Mouse (Mus musculus) heart, embryonic 11.5 days (tissue): ENCODE results near the gene Tm4sf4. TPM values are rescaled to one million over a fixed set of nuclear protein-coding genes. Genes with fewer than 3 reads are reported as not detected.

Experiments used
- ATAC-seq: fragments of 200-750 bp; cut with Nextera tagmentation; replicated peaks from 2 replicates; pipeline ENCODE4 v1.8.0; 2017; ENCODE audit warnings: moderate library complexity; ENCODE audit not compliant: insufficient number of reproducible peaks, low FRiP score, low TSS enrichment
- H3K27ac ChIP-seq: fragments of 300-500 bp; sonication (generic); 2 replicates; pipeline ENCODE4 v1.5.1; 2014; ENCODE audit warnings: mild to moderate bottlenecking, low read depth, low read length
- H3K27me3 ChIP-seq: fragments of 300-500 bp; sonication (generic); 2 replicates; pipeline ENCODE4 v1.6.1; 2014; ENCODE audit warnings: mild to moderate bottlenecking, low read length, mixed read lengths; ENCODE audit not compliant: control insufficient read depth, insufficient read depth
- H3K36me3 ChIP-seq: fragments of 300-500 bp; sonication (generic); 2 replicates; pipeline ENCODE4 v1.6.1; 2014; ENCODE audit warnings: mild to moderate bottlenecking, low read length, moderate library complexity, mixed read lengths; ENCODE audit not compliant: control insufficient read depth, insufficient read depth
- H3K4me1 ChIP-seq: fragments of 300-500 bp; sonication (generic); 2 replicates; pipeline ENCODE4 v1.6.1; 2014; ENCODE audit warnings: low read length; ENCODE audit not compliant: control insufficient read depth, insufficient read depth
- H3K4me2 ChIP-seq: fragments of 300-500 bp; sonication (generic); 2 replicates; pipeline ENCODE4 v1.6.1; 2014; ENCODE audit warnings: mild to moderate bottlenecking, moderate library complexity
- H3K4me3 ChIP-seq: fragments of 300-500 bp; sonication (generic); 2 replicates; pipeline ENCODE4 v1.5.1; 2014; ENCODE audit warnings: low read depth, low read length
- H3K9ac ChIP-seq: fragments of 300-500 bp; sonication (generic); 2 replicates; pipeline ENCODE4 v1.6.1; 2014; ENCODE audit warnings: mild to moderate bottlenecking, low read depth, low read length, moderate library complexity
- H3K9me3 ChIP-seq: fragments of 300-500 bp; sonication (generic); replicated peaks from 2 replicates; pipeline ENCODE4 v1.6.1; 2016; ENCODE audit warnings: low read length; ENCODE audit not compliant: control insufficient read depth
- WGBS: fragments of 180-500 bp; shearing (Covaris S2); extraction: QIAGEN DNeasy Blood & Tissue Kit; methylation state at CpG from one replicate; pipeline ENCODE4 v1.1.7; 2014; ENCODE audit not compliant: insufficient replicate concordance; 5-methylcytosine and 5-hydroxymethylcytosine counted together
- polyA plus RNA-seq: library from polyadenylated mRNA; unstranded; fragments of >200 nt; fragmentation: Nextera tagmentation; extraction: Ambion mirVana; gene quantifications from 2 replicates; pipeline ENCODE4 v1.2.1, GENCODE M21; 2014

The Tm4sf4 gene
- polyA plus RNA-seq, result 0.20 and 1.2 TPM in 2 replicates

DNA sequence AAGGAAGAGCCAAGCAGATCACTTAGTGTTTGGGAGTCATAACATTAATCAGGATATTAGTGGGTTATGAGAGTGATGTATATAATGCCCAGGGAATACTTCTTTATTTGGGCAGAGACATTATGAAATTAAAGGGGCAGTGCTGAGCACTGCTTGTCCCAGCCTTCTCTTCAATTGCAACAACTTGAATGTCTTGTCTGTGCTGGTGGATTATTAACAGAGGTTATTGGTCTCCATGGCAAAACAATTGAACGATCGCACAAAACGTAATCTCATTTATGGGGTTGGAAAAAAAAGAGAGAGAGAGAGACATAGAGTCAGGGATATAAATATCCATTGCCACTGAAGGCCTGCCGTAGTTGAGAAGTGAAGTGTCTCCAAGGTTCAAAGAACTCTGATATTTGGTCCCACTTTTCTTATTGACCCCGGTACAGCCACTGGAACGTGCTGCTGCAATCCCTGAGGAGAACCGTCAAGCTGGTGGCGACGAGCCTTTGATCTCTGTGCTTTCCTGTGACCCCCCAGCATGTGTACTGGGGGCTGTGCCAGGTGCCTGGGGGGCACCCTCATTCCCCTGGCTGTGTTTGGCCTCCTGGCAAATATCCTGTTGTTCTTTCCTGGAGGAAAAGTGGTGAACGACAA lies at the start of gene Tm4sf4:
Gene Tm4sf4 (plus strand): TSS at position 226 of the 642 bp plus-strand sequence.
- no peaks in the 10 kb centered on the region for H3K27me3 ChIP-seq
- no peaks in the 10 kb centered on the region for H3K9me3 ChIP-seq
- H3K27ac ChIP-seq, result no peak within 1 kb of the TSS
- no peak within 1 kb of the TSS for H3K4me2 ChIP-seq
- 64% methylated on average over 10 of the region's 10 CpGs for WGBS
- ATAC-seq, result no peak
- no peaks in the 10 kb centered on the region for H3K36me3 ChIP-seq
- 0 out of 2 replicates have a peak, but pooled peaks cover 6% of the 10 kb centered on the region for H3K4me1 ChIP-seq
- no peak within 1 kb of the TSS for H3K9ac ChIP-seq
- no peak within 1 kb of the TSS for H3K4me3 ChIP-seq

GRCm38 (mm10) chr3:57386423-57386822 lies 38.7 kb upstream of the Tm4sf4 start:
- Histone ChIP-seq H3K27ac (no peak overlapping the region), H3K4me3 (no peak overlapping the region), H3K9ac (no peak overlapping the region), H3K27me3 (no peaks in the 10 kb centered on the region), H3K4me1 (peaks cover 5% of the 10 kb centered on the region; the same call in 1 of the 2 replicates), H3K36me3 (no peaks in the 10 kb centered on the region), H3K4me2 (no peak overlapping the region), H3K9me3 (no peaks in the 10 kb centered on the region)
- no peak for ATAC-seq
- 71% methylated on average over 6 of the region's 6 CpGs for WGBS

DNA sequence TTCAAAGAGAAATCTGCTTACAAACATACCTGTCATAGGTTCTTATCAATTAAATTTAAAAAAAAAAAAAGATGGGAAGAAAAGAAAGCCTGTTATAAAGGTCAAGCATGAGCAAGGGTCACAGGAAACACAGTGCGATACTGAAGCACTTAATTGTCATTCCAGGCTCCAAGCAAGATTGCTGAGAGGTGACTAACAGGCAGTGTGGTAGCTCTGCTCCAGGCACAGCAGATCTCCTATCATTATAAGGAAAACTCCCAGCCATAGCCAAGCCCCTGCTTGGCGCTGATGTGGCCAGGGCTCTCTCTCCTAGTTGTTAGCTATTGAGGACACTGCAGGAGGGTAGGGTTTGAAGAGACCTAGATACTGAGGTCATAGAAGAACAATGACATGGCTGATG lies 38.2 kb upstream of the Tm4sf4 start:
- Histone ChIP-seq H3K4me2 (0 out of 2 replicates have a peak overlapping the region, but pooled peaks have one; percentile 8), H3K9me3 (no peaks in the 10 kb centered on the region), H3K36me3 (no peaks in the 10 kb centered on the region), H3K4me1 (peaks cover 5% of the 10 kb centered on the region; the same call in 1 of the 2 replicates), H3K4me3 (no peak overlapping the region), H3K27ac (0 out of 2 replicates have a peak overlapping the region, but pooled peaks have one; percentile 22), H3K9ac (no peak overlapping the region), H3K27me3 (no peaks in the 10 kb centered on the region)
- 45% methylated on average over 2 of the region's 2 CpGs for WGBS
- no peak for ATAC-seq

DNA sequence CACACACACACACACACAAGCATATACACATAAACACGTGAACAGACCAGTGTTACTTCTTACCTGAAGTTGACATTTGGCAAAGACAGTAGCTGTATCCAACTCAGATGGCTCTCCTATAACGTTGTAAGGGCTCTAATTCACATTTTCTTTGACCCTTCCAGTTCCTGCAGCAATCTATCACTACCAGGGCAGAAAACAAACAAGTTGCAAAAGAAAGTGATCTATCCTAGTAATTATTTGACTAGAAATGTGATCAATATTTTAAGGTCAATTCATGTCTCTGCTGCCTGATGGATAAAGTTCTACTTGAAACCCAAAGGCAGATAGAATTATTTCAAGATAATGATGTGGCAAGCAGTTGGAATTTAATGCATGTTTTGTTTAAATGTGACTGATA lies 37.5 kb upstream of the Tm4sf4 start:
- Histone ChIP-seq H3K27ac (no peak overlapping the region), H3K4me2 (no peak overlapping the region), H3K4me3 (no peak overlapping the region), H3K4me1 (peaks cover 5% of the 10 kb centered on the region; the same call in 1 of the 2 replicates), H3K9ac (no peak overlapping the region), H3K9me3 (no peaks in the 10 kb centered on the region), H3K36me3 (no peaks in the 10 kb centered on the region), H3K27me3 (no peaks in the 10 kb centered on the region)
- WGBS, result 69% methylated on average over 2 of the region's 2 CpGs
- no peak for ATAC-seq

- Histone ChIP-seq H3K27ac (no peak overlapping the region), H3K9me3 (no peaks in the 10 kb centered on the region), H3K36me3 (no peaks in the 10 kb centered on the region), H3K4me3 (no peak overlapping the region), H3K4me2 (no peak overlapping the region), H3K4me1 (no peaks in the 10 kb centered on the region), H3K9ac (no peak overlapping the region), H3K27me3 (no peaks in the 10 kb centered on the region)
- 79% methylated on average over 4 of the region's 4 CpGs for WGBS
- no peak for ATAC-seq
These were observed 13.6 kb upstream of the Tm4sf4 start for GRCm38 (mm10) chr3:57411535-57411934.

DNA sequence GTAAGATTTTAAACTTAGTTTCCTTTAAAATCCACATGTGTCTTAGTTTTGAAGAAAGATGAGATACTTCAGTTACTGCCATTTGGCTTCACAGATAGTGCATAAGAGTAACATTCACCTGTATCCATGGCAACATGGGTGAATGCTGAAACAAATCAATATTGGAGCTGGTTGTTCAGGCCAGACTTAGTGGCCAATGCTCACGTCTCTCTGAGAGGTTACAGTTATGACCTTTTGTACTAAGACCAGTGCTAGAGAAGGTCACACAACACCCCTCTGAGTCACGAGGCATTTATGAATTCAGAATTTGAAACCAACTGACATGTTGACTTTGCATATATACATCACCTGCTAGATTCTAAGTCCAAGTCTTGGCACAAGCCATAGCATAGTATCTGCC lies 4.9 kb upstream of the Tm4sf4 start:
- ATAC-seq, result no peak
- Histone ChIP-seq H3K4me1 (0 out of 2 replicates have a peak, but pooled peaks cover 2% of the 10 kb centered on the region), H3K27me3 (no peaks in the 10 kb centered on the region), H3K9ac (no peak overlapping the region), H3K27ac (no peak overlapping the region), H3K4me2 (no peak overlapping the region), H3K4me3 (no peak overlapping the region), H3K36me3 (no peaks in the 10 kb centered on the region), H3K9me3 (no peaks in the 10 kb centered on the region)
- WGBS, result 74% methylated on average over 2 of the region's 2 CpGs

GRCm38 (mm10) chr3:57420660-57421059 lies 4.5 kb upstream of the Tm4sf4 start:
- 75% methylated on average over 1 of the region's 1 CpGs for WGBS
- ATAC-seq, result no peak
- no peaks in the 10 kb centered on the region for H3K9me3 ChIP-seq

GRCm38 (mm10) chr3:57426351-57426750 lies 1.2 kb downstream of the Tm4sf4 start:
- Histone ChIP-seq H3K4me2 (no peak overlapping the region), H3K9me3 (no peaks in the 10 kb centered on the region), H3K36me3 (no peaks in the 10 kb centered on the region), H3K27ac (no peak overlapping the region), H3K27me3 (no peaks in the 10 kb centered on the region), H3K4me1 (peaks cover 9% of the 10 kb centered on the region; the same call in 1 of the 2 replicates), H3K9ac (no peak overlapping the region), H3K4me3 (no peak overlapping the region)
- ATAC-seq, result no peak
- 88% methylated on average over 11 of the region's 11 CpGs for WGBS

More at GRCm38 (mm10) chr3:57420660-57421059, 4.5 kb upstream of the Tm4sf4 start:
- H3K4me3 ChIP-seq, result no peak overlapping the region
- H3K36me3 ChIP-seq, result no peaks in the 10 kb centered on the region
- H3K4me2 ChIP-seq, result no peak overlapping the region
- H3K27ac ChIP-seq, result no peak overlapping the region
- H3K9ac ChIP-seq, result no peak overlapping the region
- H3K27me3 ChIP-seq, result no peaks in the 10 kb centered on the region
- 0 out of 2 replicates have a peak, but pooled peaks cover 2% of the 10 kb centered on the region for H3K4me1 ChIP-seq
